Mouse (Mus musculus) small intestine, adult 2 months (tissue): ENCODE data around the gene Fbln2. TPM values are rescaled to one million over a fixed set of nuclear protein-coding genes. Genes with fewer than 3 reads are reported as not detected.

Experiments
- H3K27ac ChIP-seq: fragments of 200-500 bp; 2 replicates; pipeline ENCODE4 v1.5.1; 2012; ENCODE audit warnings: low read depth, low read length, control low read depth, inconsistent platforms; ENCODE audit not compliant: insufficient read depth
- H3K27me3 ChIP-seq: fragments of 200-500 bp; 2 replicates; pipeline ENCODE4 v1.6.1; 2012; ENCODE audit warnings: mild to moderate bottlenecking, moderate library complexity, low read length, inconsistent platforms; ENCODE audit not compliant: control insufficient read depth, insufficient read depth
- H3K36me3 ChIP-seq: fragments of 200-500 bp; 2 replicates; pipeline ENCODE4 v1.6.1; 2012; ENCODE audit warnings: mild to moderate bottlenecking, low read length, control low read depth, inconsistent platforms; ENCODE audit not compliant: control insufficient read depth, insufficient read depth
- H3K4me1 ChIP-seq: fragments of 200-500 bp; 2 replicates; pipeline ENCODE4 v1.6.1; 2012; ENCODE audit warnings: low read length, inconsistent platforms, mixed read lengths; ENCODE audit not compliant: control insufficient read depth, insufficient read depth, insufficient read length
- H3K4me3 ChIP-seq: fragments of 200-500 bp; 2 replicates; pipeline ENCODE4 v1.5.1; 2012; ENCODE audit warnings: low read depth, mild to moderate bottlenecking, control low read depth, inconsistent platforms, low read length, moderate library complexity
- CTCF ChIP-seq: fragments of 200-500 bp; IDR thresholded peaks from 2 replicates; pipeline ENCODE4 v1.5.1; 2012; ENCODE audit warnings: low read depth, mild to moderate bottlenecking, control low read depth, inconsistent platforms, low read length, moderate library complexity, mixed read lengths; ENCODE audit not compliant: insufficient replicate concordance, insufficient read length; ENCODE audit errors: extremely low read depth
- POLR2A ChIP-seq: fragments of 200-500 bp; IDR thresholded peaks from 2 replicates; pipeline ENCODE4 v1.6.1; 2012; ENCODE audit warnings: low read depth, mild to moderate bottlenecking, control low read depth, inconsistent platforms, low read length, moderate library complexity
- WGBS: fragments of 180-500 bp; shearing (Covaris S2); methylation state at CpG from one replicate; pipeline ENCODE4 v1.1.7; 2018; 5-methylcytosine and 5-hydroxymethylcytosine counted together
- polyA plus RNA-seq: library from polyadenylated mRNA; depleted of rRNA; stranded (reverse); fragments of >200 nt; gene quantifications from 2 replicates; pipeline ENCODE4 v1.2.3, GENCODE M21; 2012

The Fbln2 gene
- polyA plus RNA-seq, 1 experiment, result 19.6 TPM

GRCm38 (mm10) chr6:91236429-91236828, 24.2 kb downstream of the Fbln2 start:
- Histone ChIP-seq H3K27ac (no peak overlapping the region), H3K36me3 (no peaks in the 10 kb centered on the region), H3K4me1 (no peaks in the 10 kb centered on the region), H3K27me3 (no peaks in the 10 kb centered on the region), H3K4me3 (no peak overlapping the region)
- no peak for TF ChIP-seq CTCF
- TF ChIP-seq POLR2A, result no peak
- 62% methylated on average over 6 of the region's 6 CpGs for WGBS

DNA sequence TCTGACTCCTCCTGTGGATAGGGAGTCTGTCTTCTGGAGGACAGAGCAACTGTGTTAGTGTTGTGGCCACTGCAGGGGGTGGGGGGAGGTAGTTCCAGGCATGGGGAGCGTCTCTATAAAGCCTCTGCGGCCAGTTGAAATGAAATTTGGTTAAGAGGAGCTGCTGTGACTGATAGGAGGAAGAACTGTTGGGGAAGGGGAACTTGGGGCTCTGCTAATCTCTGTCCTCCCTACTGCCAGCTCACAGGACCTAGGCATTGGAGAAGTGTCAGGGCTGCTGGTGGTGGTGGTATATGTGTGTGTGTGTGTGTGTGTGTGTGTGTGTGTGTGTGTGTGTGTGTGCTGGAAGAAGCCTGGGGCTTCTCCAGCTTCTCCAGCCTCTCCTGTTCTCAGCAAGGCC, 25.0 kb downstream of the Fbln2 start:
- H3K4me3 ChIP-seq, result no peak overlapping the region
- no peaks in the 10 kb centered on the region for H3K36me3 ChIP-seq
- 56% methylated on average over 2 of the region's 2 CpGs for WGBS
- H3K27ac ChIP-seq, result no peak overlapping the region
- H3K27me3 ChIP-seq, result no peaks in the 10 kb centered on the region
- no peaks in the 10 kb centered on the region for H3K4me1 ChIP-seq
- no peak for TF ChIP-seq POLR2A
- no peak for TF ChIP-seq CTCF

- Histone ChIP-seq H3K27ac (no peak overlapping the region), H3K4me3 (no peak overlapping the region), H3K27me3 (peaks cover 3% of the 10 kb centered on the region; the same call in 1 of the 2 replicates), H3K4me1 (no peaks in the 10 kb centered on the region), H3K36me3 (no peaks in the 10 kb centered on the region)
- 69% methylated on average over 2 of the region's 2 CpGs for WGBS
- TF ChIP-seq POLR2A (no peak), CTCF (no peak)
Observed at GRCm38 (mm10) chr6:91240537-91240936, 28.3 kb downstream of the Fbln2 start.

GRCm38 (mm10) chr6:91240964-91241363, 28.7 kb downstream of the Fbln2 start:
- Histone ChIP-seq H3K36me3 (no peaks in the 10 kb centered on the region), H3K4me1 (no peaks in the 10 kb centered on the region), H3K27me3 (peaks cover 3% of the 10 kb centered on the region; the same call in 1 of the 2 replicates), H3K27ac (no peak overlapping the region), H3K4me3 (no peak overlapping the region)
- no peak for TF ChIP-seq POLR2A
- no peak for TF ChIP-seq CTCF

DNA sequence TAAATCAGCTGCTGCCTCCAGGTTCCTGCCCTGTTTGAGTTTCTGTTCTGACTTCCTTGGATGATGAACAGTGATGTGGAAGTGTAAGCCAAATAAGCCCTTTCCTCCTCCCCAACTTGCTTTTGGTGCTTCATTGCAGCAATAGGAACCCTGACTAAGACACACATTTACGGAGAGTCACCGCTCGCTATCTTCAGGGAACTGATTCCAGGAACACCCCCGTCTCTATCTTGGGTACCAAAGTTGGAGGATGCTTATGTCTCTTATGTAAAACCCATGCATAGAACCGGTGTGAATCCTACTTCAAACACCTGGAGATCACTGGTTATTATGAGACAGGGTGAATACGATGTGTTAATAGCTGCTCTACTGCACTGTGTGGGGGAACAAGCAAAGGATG, 31.1 kb downstream of the Fbln2 start:
- Histone ChIP-seq H3K4me1 (no peaks in the 10 kb centered on the region), H3K36me3 (no peaks in the 10 kb centered on the region), H3K27me3 (peaks cover 3% of the 10 kb centered on the region; the same call in 1 of the 2 replicates), H3K27ac (no peak overlapping the region), H3K4me3 (no peak overlapping the region)
- TF ChIP-seq CTCF (no peak), POLR2A (no peak)
- WGBS, result 54% methylated on average over 6 of the region's 6 CpGs

DNA sequence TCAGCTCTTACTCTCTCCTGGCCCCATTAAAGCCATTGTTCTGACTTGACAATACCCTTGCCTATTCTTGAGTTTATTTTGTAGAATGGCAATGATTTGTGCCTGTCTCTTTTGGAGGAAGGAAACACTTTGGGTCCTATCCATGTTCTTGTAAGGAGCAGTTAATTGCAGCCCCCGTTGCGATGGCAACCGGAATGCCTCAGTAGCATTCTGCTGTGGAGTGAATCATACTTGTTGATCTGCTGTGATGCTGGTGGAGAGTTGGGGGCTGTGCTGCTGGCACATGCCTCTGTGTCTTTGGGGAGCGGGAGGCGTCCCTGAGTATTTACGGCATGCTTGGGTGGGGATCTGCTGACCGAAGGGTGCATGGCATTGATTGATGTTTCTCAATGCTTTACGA, 32.1 kb downstream of the Fbln2 start:
- TF ChIP-seq CTCF (no peak), POLR2A (no peak)
- H3K4me1 ChIP-seq, result no peaks in the 10 kb centered on the region
- H3K4me3 ChIP-seq, result no peak overlapping the region
- H3K27ac ChIP-seq, result no peak overlapping the region
- H3K36me3 ChIP-seq, result no peaks in the 10 kb centered on the region
- peaks cover 3% of the 10 kb centered on the region; the same call in 1 of the 2 replicates for H3K27me3 ChIP-seq
- 34% methylated on average over 8 of the region's 8 CpGs for WGBS

DNA sequence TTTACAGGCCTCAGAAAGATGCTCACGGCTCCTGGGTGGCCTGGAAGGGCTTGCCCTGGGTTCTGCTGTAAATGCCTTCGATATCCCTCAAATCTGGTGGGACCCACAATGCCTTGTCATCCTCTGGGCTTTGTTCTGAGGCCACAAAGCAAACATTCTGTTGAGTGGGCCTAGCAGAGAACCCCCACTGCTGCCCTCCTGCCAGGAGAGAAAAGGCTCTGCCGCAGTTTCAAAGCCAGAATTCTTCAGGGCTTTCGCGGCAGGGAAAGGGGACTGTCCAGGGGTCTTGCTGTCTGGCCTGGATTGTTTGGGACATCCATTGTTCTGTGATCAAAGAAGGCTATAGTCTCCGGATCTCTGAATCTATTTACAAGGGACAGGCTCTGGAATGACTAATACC, 33.1 kb downstream of the Fbln2 start:
- Histone ChIP-seq H3K4me3 (no peak overlapping the region), H3K27me3 (peaks cover 3% of the 10 kb centered on the region; the same call in 1 of the 2 replicates), H3K4me1 (no peaks in the 10 kb centered on the region), H3K27ac (no peak overlapping the region), H3K36me3 (no peaks in the 10 kb centered on the region)
- no peak for TF ChIP-seq POLR2A
- TF ChIP-seq CTCF, result no peak
- WGBS, result 47% methylated on average over 6 of the region's 6 CpGs
